Mouse (Mus musculus) Patski (cell line): ENCODE results near the gene Wdr24. TPM values are rescaled to one million over a fixed set of nuclear protein-coding genes. Genes with fewer than 3 reads are reported as not detected.

Source experiments
- ATAC-seq: fragments of 100-300 bp; one replicate; pipeline ENCODE4 v1.8.0; 2021
- CTCF ChIA-PET: fragments of 350-600 bp; sonication (Branson Sonifier 250); formaldehyde crosslinking; loops from one replicate; lab custom pipeline; 2022; ENCODE audit warnings: inconsistent platforms; lab: Charles Lee
- POLR2A ChIA-PET: fragments of 350-600 bp; sonication (Branson Sonifier 250); formaldehyde crosslinking; loops from one replicate; lab custom pipeline; 2022; ENCODE audit warnings: antibody characterized with exemption, inconsistent platforms; lab: Charles Lee
- DNase-seq: peaks from one replicate; pipeline ENCODE4 v3.0.0-alpha.2; 2011; ENCODE audit warnings: low read depth, low spot score
- H3K27me3 ChIP-seq: fragments of 371-371 bp; one replicate; pipeline ENCODE4 v1.5.1; 2021
- CTCF ChIP-seq: fragments of 100-300 bp; IDR thresholded peaks from one replicate; pipeline ENCODE4 v1.5.1; 2021
- in situ Hi-C: fragments of 300-500 bp; cut with MboI; formaldehyde crosslinking; loops from 3 replicates; pipeline ENCODE4 v1.11.1; 2018; ENCODE audit warnings: low pct_unique_long_range_greater_than_20kb, mixed read lengths
- polyA plus RNA-seq: library from polyadenylated mRNA; unstranded; gene quantifications from one replicate; pipeline ENCODE4 v1.2.3, GENCODE M21; 2021

The Wdr24 gene
- polyA plus RNA-seq, 1 experiment from 2014 or later: 29.9 TPM

GRCm38 (mm10) chr17:25791320-25791842 lies 32.0 kb upstream of the Wdr24 start:
- in situ Hi-C loops: no loop called here
- DNase-seq: no peak
- TF ChIP-seq CTCF: no peak
- no peak for ATAC-seq
- H3K27me3 ChIP-seq: no peaks in the 10 kb centered on the region
- ChIA-PET CTCF (interaction anchor here (3.2 kb wide), 1 partner anchor 10 kb away, joined by 11 read pairs; no protein-coding TSS in a partner anchor), POLR2A (no interaction called here)

DNA sequence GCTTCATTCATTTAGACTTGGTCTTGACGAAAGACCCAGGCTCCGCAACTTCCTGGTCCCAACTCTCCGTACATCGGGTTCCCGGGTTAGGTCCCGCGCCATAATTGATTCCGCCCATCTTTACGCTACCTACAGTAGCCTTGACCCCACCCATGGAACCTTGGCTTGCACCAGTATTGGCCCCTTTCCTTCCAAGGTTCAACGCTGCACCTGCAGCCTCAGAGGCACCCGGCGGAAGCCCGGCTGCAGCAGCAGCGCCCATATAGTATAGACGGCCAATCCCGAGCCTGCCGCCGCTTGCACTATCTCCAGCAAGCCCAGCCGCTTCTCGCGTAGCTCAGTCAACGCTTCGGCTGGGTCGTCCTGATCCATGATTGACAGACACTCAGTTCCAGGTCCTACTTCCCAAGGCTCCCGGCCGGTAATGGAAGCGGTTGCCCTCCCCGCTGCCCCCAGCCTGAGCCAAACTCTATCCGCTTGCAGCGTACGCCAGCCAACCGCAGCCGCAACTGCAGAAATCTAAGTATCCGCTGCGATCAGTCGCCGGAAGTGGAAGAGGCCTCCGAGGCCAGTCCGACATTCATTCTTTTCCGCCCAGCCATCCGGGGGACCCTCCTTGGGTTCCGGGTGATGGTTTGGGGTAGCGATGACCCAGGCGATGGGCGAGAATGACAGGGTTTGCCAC lies 31.4 kb upstream of the Wdr24 start:
- no peak for TF ChIP-seq CTCF
- in situ Hi-C loops: no loop called here
- DNase-seq: no peak
- POLR2A ChIA-PET: no interaction called here
- H3K27me3 ChIP-seq: no peaks in the 10 kb centered on the region
- ATAC-seq: no peak
- CTCF ChIA-PET: interaction anchor here (1.2 to 3.2 kb wide), 2 partner anchors 9 to 58 kb away, joined by 3 to 11 read pairs; no protein-coding TSS in a partner anchor

- ATAC-seq (no peak), DNase-seq (no peak)
- H3K27me3 ChIP-seq: no peaks in the 10 kb centered on the region
- CTCF ChIA-PET: interaction anchor here (0.6 to 3.2 kb wide), 3 partner anchors 9 to 59 kb away, joined by 3 to 11 read pairs (median 3); no protein-coding TSS in a partner anchor
- POLR2A ChIA-PET: interaction anchor here (0.8 kb wide), 1 partner anchor 15 kb away, joined by 3 read pairs; no protein-coding TSS in a partner anchor
- in situ Hi-C loops: no loop called here
- no peak for TF ChIP-seq CTCF
Measured at GRCm38 (mm10) chr17:25792615-25793014, 30.8 kb upstream of the Wdr24 start, which contains the start of gene Fam173a. Fam173a (minus strand) TSS chr17:25792901.

DNA sequence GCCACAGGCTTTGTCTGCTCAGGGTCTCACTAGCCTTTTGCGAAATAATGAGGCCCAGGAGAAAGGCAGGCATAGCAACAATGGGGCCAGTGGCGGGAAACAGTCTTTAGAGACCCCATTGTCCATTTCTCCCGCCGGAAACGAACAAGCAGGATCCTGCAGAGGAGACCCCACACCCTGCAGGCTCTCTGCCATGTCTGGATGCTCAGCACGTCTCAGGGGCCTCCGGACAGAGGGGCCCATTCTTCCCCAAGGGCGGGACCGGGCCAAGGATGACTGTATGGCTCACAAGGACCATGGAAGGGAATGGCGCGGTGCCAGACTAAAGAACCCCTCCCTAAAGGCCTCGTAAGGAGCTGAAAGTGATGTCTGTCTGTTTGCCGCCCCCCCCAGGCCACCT lies 29.2 kb upstream of the Wdr24 start:
- ChIA-PET POLR2A (interaction anchor here (1.1 kb wide), 1 partner anchor 20 kb away, joined by 5 read pairs; the partner anchor contains the start of gene Narfl), CTCF (interaction anchor here (1.7 kb wide), 1 partner anchor 9 kb away, joined by 4 read pairs; no protein-coding TSS in a partner anchor)
- DNase-seq (no peak), ATAC-seq (no peak)
- no peak for TF ChIP-seq CTCF
- in situ Hi-C loops: no loop called here
- no peaks in the 10 kb centered on the region for H3K27me3 ChIP-seq

GRCm38 (mm10) chr17:25794998-25795397 lies 28.4 kb upstream of the Wdr24 start:
- ChIA-PET CTCF (interaction anchor here (1.7 kb wide), 1 partner anchor 10 kb away, joined by 4 read pairs; no protein-coding TSS in a partner anchor), POLR2A (interaction anchor here (1.1 kb wide), 1 partner anchor 21 kb away, joined by 5 read pairs; the partner anchor contains the start of gene Narfl)
- in situ Hi-C loops: no loop called here
- ATAC-seq: no peak
- TF ChIP-seq CTCF: no peak
- no peak for DNase-seq
- no peaks in the 10 kb centered on the region for H3K27me3 ChIP-seq

DNA sequence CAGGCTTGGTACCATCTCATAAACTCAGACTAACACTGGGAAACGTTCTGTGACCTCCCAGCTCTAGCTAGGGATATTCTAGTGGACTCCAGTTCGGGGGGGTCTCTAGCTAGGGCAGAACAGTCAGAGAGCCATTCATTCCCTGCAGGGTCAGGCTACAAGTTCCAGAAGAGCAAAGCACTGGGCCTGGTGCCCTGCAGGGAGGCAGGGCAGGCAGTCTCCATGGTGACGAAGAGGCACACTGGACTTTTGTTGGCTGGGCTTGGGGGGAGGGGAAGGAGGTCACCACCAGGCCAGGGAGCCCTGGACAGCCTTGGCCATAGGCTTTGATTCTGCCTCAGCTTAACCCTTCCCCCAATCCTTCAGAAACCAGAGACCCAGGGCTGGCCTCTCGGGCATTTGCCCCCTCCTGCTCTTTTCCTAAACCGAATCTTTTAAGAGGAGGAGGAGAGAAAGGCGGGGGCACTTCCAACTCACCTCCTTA lies 27.8 kb upstream of the Wdr24 start, which contains the start of gene AC134908.4:
TSS of gene AC134908.4 (minus strand) at position 51 of the 484 bp plus-strand sequence.
- no peak for TF ChIP-seq CTCF
- POLR2A ChIA-PET: no interaction called here
- CTCF ChIA-PET: interaction anchor here (1.7 kb wide), 1 partner anchor 11 kb away, joined by 4 read pairs; no protein-coding TSS in a partner anchor
- DNase-seq (no peak), ATAC-seq (no peak)
- in situ Hi-C loops: no loop called here
- H3K27me3 ChIP-seq: no peaks in the 10 kb centered on the region

DNA sequence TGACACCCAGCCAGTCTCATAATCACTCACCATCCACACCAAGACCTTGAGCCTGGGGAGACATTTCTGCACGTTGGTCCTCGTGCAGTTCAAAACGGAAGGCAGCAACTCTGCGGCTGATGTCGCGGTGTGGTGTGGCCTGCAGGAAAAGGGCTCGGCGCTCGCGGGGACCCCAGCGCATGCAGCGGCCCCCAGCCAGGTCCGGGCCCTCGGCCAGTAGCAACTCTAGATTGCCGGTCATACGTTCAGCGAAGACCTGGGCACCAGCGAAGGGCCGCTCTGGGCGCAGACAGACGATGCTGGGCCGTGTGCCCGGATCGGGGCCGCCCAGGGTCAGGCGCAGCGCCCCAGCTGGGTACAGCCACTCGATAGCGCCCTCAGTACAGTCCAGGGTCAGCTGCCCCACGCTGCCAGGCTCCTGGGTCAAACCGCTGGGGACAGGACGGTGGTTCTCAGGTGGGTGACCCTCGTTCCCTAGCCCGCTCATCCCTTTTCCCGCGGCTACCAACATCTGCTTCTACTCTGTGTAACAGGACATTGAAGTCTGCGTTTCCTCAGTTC lies 27.1 kb upstream of the Wdr24 start:
- in situ Hi-C loops: no loop called here
- ATAC-seq: no peak
- H3K27me3 ChIP-seq: no peaks in the 10 kb centered on the region
- no peak for DNase-seq
- no peak for TF ChIP-seq CTCF
- POLR2A ChIA-PET: interaction anchor here (1.5 kb wide), 1 partner anchor 13 kb away, joined by 4 read pairs; the partner anchor contains the start of gene Fbxl16
- CTCF ChIA-PET: no interaction called here

DNA sequence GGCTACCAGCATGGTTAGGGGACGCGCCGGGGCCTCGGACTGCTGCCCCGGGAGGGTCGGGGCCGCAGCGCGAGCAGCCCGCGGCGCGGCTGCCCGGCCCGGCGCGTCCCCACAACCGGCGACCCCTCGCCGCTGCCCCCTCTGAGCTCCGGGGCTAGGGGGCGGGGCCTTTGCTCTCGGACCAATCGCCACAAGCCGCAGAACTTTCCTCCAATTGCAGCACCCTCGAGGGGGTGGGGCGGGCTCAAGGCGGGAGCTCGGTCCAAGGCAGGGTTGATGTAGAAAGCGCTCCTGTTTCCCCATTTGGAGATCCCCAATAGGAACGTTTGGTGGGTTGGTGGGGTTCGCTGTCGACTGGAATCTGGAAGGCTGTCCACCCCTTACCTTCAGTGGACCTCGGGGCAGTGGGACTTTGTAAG lies 26.5 kb upstream of the Wdr24 start, which contains the start of gene Metrn:
TSS of gene Metrn (minus strand) at position 186 of the 419 bp plus-strand sequence.
- ATAC-seq (peak; percentile 84), DNase-seq (no peak)
- CTCF ChIA-PET: interaction anchor here (0.7 kb wide), 1 partner anchor 23 kb away, joined by 3 read pairs; the partner anchor contains the start of gene Narfl
- H3K27me3 ChIP-seq: no peaks in the 10 kb centered on the region
- in situ Hi-C loops: no loop called here
- TF ChIP-seq CTCF: no peak
- POLR2A ChIA-PET: interaction anchor here (1.5 kb wide), 1 partner anchor 12 kb away, joined by 4 read pairs; the partner anchor contains the start of gene Fbxl16

DNA sequence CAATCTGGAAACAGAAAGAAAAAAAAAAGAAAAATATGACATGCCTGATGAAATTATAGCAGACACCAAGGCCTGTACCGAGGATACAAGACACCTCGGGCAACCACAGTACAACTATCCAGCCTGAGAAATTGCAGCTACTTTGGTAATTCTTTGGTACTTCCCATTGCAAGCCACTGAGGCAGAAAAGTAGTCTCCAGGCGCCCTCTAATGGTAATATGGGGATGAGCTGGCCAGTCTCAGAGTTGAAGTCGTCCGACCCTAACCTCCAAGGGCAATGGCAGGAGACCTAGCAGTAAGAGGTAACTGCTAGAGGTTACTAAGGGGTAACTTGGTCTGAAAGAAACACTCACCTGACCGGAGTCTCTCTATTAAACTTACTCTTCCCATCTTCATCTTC lies 22.4 kb upstream of the Wdr24 start:
- in situ Hi-C loops: loop anchor here (5.0 kb wide), 2 partner anchors 34 to 69 kb away; no protein-coding TSS in a partner anchor
- CTCF ChIA-PET: interaction anchor here (0.6 to 2.3 kb wide), 11 partner anchors 10 to 73 kb away, joined by 3 to 11 read pairs (median 6); partner anchors contain the start of genes Chtf18, Fam173a, Haghl and Narfl
- no peaks in the 10 kb centered on the region for H3K27me3 ChIP-seq
- ATAC-seq (peak; percentile 44), DNase-seq (no peak)
- TF ChIP-seq CTCF: no peak
- POLR2A ChIA-PET: interaction anchor here (0.7 kb wide), 1 partner anchor 403 kb away, joined by 3 read pairs; no protein-coding TSS in a partner anchor
